Mouse (Mus musculus): ENCODE data around the gene Fpgs.

Gene Fpgs

GRCm38 (mm10) chr2:32693823-32694411 lies 10.0 kb downstream of the Fpgs start:
- peak; percentile 95 for DNase-seq

GRCm38 (mm10) chr2:32693282-32693681 lies 10.7 kb downstream of the Fpgs start:
- no peak for DNase-seq

- no peak for DNase-seq
Measured at GRCm38 (mm10) chr2:32692496-32692895, 11.4 kb downstream of the Fpgs start.

DNA sequence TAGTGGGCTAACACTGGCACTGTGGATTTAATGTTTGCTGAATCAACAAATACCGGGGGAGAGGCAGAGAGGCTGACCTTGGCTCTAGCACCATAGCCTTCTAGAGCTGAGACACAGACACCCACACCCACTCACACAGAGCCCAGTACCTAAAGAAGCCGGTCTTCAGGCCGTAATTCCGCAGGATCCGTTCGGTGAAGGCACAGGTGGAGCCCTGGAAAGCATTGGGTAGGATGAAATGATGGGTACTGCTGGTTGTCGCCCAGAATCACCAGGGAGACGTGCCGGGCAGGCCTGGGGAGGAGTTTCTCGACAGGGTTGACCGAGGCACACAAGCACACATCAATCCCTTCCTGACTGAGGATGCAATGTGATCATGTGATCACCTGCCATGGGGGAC lies 12.9 kb downstream of the Fpgs start:
- no peak for DNase-seq

DNA sequence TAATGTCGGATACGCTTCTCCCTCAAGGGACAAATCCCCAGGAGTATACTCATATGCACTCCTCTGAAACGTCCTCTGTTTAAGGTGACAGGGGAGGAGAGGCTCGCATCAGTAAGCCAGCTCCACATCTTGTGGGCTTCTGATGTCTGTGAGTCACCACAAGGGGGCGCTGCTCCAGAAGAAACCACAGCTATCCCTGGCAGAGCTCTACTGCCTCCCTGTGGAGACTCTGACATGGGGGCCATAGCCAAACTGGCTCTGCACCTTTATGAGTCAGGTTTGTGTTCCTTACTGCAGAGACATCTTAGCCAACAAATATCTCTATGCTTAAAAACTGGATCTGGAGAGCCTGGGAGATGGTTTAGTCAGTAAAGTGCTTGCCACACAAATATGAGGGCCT lies 14.5 kb downstream of the Fpgs start:
- peak; percentile 92 for DNase-seq

DNA sequence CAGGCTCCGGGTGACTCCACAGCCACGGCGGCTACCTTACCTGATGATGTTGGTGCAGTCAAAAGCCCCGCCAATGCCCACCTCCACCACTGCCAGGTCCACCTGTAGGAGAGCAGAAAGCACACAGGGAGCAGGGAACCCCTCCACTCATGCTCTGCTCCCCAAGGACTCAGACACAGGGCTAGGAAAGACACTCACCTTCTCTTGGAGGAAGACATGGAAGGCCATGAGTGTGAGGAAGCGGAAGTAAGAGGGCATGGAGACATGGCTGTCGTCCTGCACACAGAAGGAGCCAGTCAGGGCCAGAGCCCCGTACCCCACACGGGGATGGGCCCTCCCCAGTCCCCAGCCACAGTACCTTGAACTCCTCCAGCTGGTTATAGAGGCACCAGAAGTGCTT lies 16.4 kb downstream of the Fpgs start:
- DNase-seq = no peak

DNA sequence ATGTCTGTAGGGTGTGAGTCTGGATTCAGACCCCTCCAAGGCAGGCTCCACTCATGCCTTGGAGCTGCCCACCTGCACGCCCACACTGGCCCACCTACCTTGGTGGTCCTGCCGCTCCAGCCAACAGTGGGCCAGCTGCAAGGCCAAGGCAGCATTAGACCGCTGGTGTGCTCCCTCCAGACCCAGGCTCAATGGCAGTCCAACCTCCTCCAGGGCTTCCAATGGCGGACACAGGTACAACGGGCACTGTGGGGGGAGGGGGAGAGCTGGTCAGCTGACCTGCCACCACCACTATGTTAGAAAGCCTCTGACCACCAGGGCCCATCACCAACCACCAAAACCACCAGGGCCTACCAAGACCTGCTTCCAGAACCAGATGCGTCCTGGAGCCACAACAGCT lies 17.3 kb downstream of the Fpgs start:
- DNase-seq = no peak

DNA sequence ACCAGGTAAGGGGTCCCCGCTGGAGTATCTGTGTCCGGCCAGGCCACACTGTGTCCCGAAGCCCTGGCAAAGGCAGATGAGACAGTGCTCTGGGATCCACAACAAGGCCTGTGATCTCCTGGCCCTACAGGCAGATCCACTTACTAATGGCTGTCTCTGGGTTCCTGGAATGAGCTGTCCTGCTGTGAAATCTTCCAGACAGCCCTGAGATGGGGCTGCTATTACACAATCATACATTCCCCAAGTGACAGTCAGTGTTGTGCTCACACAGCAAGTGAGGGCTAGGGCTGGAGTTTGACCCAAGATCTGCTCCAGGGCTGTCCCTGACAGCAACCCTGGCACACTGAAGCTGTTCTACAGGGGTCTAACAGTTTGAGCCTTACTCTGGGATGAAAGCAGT lies 18.1 kb downstream of the Fpgs start:
- DNase-seq = no peak

- DNase-seq = no peak
Measured at GRCm38 (mm10) chr2:32684681-32685428, 19.1 kb downstream of the Fpgs start.

DNA sequence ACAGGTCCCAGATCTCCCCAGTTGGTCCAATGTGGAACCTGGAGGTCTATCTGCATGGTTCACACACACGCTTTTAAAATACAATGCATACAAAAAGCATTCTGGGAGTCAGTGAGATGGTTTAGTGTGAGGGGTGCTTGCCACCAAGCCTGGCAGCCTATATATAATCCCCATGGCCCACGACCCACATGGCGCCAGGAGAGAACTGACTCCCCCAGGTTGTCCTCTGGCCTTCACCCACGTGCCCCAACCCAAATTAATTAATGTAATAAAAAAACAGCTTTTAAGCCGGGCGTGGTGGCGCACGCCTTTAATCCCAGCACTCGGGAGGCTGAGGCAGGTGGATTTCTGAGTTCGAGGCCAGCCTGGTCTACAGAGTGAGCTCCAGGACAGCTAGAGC lies 20.2 kb downstream of the Fpgs start:
- DNase-seq = no peak

DNA sequence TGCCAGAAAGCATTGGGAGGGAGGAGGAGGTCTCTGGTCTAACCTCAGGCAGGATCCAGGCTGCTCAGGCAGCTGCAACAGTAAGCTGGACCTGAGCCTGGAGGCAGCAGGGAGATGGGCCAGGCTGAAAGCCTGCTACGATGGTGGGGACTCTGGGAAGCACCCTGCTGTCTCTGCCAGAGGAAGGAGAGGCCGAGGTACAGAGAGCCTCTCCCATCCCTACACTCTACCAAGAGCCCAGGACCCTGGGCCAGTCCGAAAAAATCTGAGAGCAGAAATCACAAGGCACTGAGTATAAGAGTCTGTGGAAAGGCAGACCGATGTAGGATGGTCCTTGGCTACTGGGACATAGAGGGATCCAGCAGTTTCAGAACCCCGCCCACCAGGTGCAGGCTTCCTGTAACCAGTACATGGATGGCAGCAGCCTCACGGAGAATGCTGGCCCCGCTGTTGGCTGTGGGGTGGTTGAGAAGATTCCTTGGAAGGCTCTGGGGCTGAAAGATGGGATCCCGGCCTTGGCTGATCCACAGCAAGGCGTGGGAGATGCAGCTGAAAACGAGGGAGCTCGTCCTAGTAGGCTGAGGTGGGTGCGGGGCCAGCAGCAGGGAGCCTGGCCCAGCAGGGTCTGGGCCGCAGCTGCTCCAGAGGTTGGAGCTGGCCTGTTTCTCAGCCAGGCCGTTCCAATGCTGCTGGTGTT lies 21.1 kb downstream of the Fpgs start:
- no peak for DNase-seq

- DNase-seq = no peak
Measured at GRCm38 (mm10) chr2:32681754-32682153, 22.2 kb downstream of the Fpgs start.

- DNase-seq = no peak
Measured at GRCm38 (mm10) chr2:32680961-32681650, 22.8 kb downstream of the Fpgs start.

DNA sequence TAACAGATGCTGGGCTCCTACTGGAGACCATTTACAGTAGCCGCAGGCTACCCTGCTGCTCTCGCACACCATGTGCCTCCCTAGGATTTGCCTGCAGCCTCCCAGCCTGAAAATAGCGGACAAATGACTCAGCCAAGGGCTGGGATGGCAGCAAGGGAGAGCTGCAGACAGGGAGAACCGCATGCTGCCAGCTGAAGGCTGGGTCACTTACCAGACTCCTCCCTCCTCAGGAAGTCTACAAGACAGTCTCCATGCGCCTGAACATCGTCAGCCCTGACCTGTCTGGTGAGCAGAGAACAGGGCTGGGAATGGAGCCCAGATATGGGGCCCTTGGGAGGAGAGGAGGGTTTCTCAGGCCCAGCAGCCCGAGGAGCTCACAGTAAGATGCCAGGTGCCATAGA lies 23.9 kb downstream of the Fpgs start:
- DNase-seq = peak; percentile 81

- DNase-seq = no peak
Measured at GRCm38 (mm10) chr2:32677683-32678082, 26.3 kb downstream of the Fpgs start.

- DNase-seq = no peak
Measured at GRCm38 (mm10) chr2:32676821-32677220, 27.1 kb downstream of the Fpgs start.

DNA sequence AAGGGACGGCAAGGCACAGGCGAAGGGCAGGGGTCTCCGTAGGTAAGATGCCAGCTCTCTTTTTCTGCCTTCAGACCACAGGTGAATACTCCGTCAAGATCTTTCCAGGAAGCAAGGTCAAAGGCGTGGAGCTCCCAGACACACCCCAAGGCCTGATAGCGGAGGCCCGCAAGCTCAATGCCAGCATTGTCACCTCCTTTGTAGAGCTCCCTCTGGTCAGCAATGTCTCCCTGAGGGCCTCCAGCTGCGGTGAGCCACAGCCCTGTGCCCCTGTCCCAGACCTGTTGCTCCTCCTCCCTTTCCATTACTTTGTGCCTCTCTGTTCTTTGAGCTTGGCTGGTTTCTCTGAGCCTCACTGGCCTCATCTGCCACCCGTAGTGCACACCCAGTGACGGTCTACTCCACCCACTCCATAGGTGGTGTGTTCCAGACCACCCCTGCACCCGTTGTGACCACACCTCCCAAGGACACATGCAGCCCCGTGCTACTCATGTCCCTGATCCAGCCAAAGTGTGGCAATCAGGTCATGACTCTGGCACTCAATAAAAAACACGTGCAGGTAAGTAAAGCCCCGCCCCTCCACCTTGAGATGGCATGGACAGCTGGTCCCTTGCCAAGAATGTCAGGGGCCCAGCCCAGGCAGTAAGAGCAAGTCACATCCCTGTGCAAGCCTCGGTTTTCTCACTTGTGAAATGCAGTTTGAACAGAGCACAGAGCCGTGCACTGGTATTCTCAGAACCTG lies 30.6 kb downstream of the Fpgs start:
- no peak for DNase-seq

- DNase-seq = no peak
Measured at GRCm38 (mm10) chr2:32671907-32672595, 31.9 kb downstream of the Fpgs start.

- no peak for DNase-seq
Measured at GRCm38 (mm10) chr2:32671147-32671546, 32.8 kb downstream of the Fpgs start.

GRCm38 (mm10) chr2:32669876-32670275 lies 34.1 kb downstream of the Fpgs start:
- no peak for DNase-seq

DNA sequence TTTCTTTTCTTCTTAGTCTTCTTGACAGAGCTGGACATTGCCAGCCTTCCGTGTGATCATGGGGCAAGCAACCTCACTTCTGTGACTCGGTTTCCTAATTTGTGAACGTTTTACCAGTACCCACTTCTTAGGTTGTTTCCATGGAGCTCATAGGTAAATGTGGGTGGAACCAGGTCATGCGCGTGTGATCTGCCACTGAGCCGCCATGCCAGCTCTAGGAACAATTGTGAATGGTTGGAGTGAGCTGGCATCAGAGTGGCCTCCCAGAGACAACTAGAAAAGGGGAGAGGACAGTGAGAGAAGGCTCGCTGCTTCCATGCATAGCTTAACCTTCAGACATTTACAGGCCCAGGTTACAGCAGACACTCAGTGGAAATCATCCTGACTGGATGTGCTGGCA lies 35.8 kb downstream of the Fpgs start:
- DNase-seq = no peak

DNA sequence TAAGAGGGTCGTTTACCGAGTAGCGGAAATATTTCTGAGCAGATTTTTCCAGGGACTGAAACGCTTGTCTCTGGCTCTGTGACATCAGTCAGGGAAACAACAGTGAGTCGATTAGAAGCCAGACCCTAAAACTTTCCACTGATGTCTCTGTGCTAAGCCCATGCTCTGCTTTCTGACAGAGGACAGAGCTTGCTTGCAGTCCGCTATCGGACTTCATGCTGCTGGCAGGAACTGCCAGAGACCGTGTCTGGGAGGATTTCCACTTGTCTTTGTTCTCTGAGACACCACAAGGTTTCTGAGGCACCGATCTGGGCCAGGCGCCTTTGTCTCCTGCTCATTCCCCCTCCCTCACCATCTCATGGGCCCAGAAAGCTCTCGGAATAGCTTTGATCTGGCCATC lies 36.2 kb downstream of the Fpgs start:
- DNase-seq = no peak
